Mouse (Mus musculus): Measurements from ENCODE around the gene Arfrp1.

GRCm38 (mm10) chr2:181392600-181393213, 27.5 kb upstream of the Arfrp1 start:
- TF ChIP-seq CTCF (IDR thresholded peaks at IDR 0.05; ENCODE audit: low read depth, low read length) = peak; percentile 77
- TF ChIP-seq POLR2A (IDR thresholded peaks at IDR 0.05; ENCODE audit: extremely low read depth, insufficient read depth, low read length) = no peak
